Mouse (Mus musculus) midbrain, embryonic 12.5 days (tissue): ENCODE results near the gene Gria1. TPM values are rescaled to one million over a fixed set of nuclear protein-coding genes. Genes with fewer than 3 reads are reported as not detected.

Experiments used
- ATAC-seq: fragments of 200-750 bp; cut with Nextera tagmentation; 2 replicates; pipeline ENCODE4 v1.8.0; 2017; ENCODE audit warnings: low read depth, moderate TSS enrichment, moderate library complexity; ENCODE audit not compliant: low FRiP score
- H3K27ac ChIP-seq: fragments of 300-500 bp; sonication (generic); replicated peaks from 2 replicates; pipeline ENCODE4 v1.5.1; 2016; ENCODE audit warnings: mild to moderate bottlenecking
- H3K27me3 ChIP-seq: fragments of 300-500 bp; sonication (generic); 2 replicates; pipeline ENCODE4 v1.6.1; 2016; ENCODE audit warnings: mild to moderate bottlenecking
- H3K36me3 ChIP-seq: fragments of 300-500 bp; sonication (generic); 2 replicates; pipeline ENCODE4 v1.6.1; 2016
- H3K4me1 ChIP-seq: fragments of 300-500 bp; sonication (generic); 2 replicates; pipeline ENCODE4 v1.6.1; 2016
- H3K4me2 ChIP-seq: fragments of 300-500 bp; sonication (generic); replicated peaks from 2 replicates; pipeline ENCODE4 v1.6.1; 2016; ENCODE audit warnings: mild to moderate bottlenecking, moderate library complexity
- H3K4me3 ChIP-seq: fragments of 300-500 bp; sonication (generic); 2 replicates; pipeline ENCODE4 v1.5.1; 2016; ENCODE audit warnings: mild to moderate bottlenecking
- H3K9ac ChIP-seq: fragments of 300-500 bp; sonication (generic); replicated peaks from 2 replicates; pipeline ENCODE4 v1.6.1; 2016; ENCODE audit warnings: mild to moderate bottlenecking, moderate library complexity
- H3K9me3 ChIP-seq: fragments of 300-500 bp; sonication (generic); 2 replicates; pipeline ENCODE4 v1.6.1; 2016; ENCODE audit warnings: mild to moderate bottlenecking
- WGBS: fragments of 180-500 bp; shearing (Covaris S2); methylation state at CpG from one replicate; pipeline ENCODE4 v1.1.7; 2016; 5-methylcytosine and 5-hydroxymethylcytosine counted together
- polyA plus RNA-seq: library from polyadenylated mRNA; unstranded; fragments of >200 nt; fragmentation: Nextera tagmentation; extraction: Ambion mirVana; gene quantifications from 2 replicates; pipeline ENCODE4 v1.2.1, GENCODE M21; 2016

Gria1 gene
- polyA plus RNA-seq, 1 experiment from 2014 or later, result 8.3 TPM

- H3K9ac ChIP-seq, result no peak overlapping the region
- no peak overlapping the region for H3K4me3 ChIP-seq
- H3K27ac ChIP-seq, result no peak overlapping the region
- no peak overlapping the region for H3K4me2 ChIP-seq
- H3K4me1 ChIP-seq, result peaks cover 4% of the 10 kb centered on the region; the same call in 1 of the 2 replicates
- H3K9me3 ChIP-seq, result no peaks in the 10 kb centered on the region
- 72% methylated on average over 5 of the region's 5 CpGs for WGBS
- H3K27me3 ChIP-seq, result no peaks in the 10 kb centered on the region
- no peaks in the 10 kb centered on the region for H3K36me3 ChIP-seq
- ATAC-seq, result no peak
Observed at GRCm38 (mm10) chr11:57143681-57144080, 132.5 kb downstream of the Gria1 start.

- H3K36me3 ChIP-seq, result no peaks in the 10 kb centered on the region
- no peak overlapping the region for H3K27ac ChIP-seq
- H3K4me2 ChIP-seq, result no peak overlapping the region
- no peaks in the 10 kb centered on the region for H3K9me3 ChIP-seq
- H3K4me3 ChIP-seq, result no peak overlapping the region
- no peak overlapping the region for H3K9ac ChIP-seq
- ATAC-seq, result no peak
- WGBS, result 57% methylated on average over 7 of the region's 7 CpGs
- peaks cover 4% of the 10 kb centered on the region; the same call in 1 of the 2 replicates for H3K4me1 ChIP-seq
- H3K27me3 ChIP-seq, result no peaks in the 10 kb centered on the region
Observed at GRCm38 (mm10) chr11:57145192-57145591, 134.0 kb downstream of the Gria1 start.

GRCm38 (mm10) chr11:57145704-57146103, 134.5 kb downstream of the Gria1 start:
- Histone ChIP-seq H3K4me2 (no peak overlapping the region), H3K4me1 (peaks cover 4% of the 10 kb centered on the region; the same call in 1 of the 2 replicates)
- 45% methylated on average over 7 of the region's 7 CpGs for WGBS

GRCm38 (mm10) chr11:57151674-57152073, 140.5 kb downstream of the Gria1 start:
- no peak overlapping the region for H3K27ac ChIP-seq
- no peak overlapping the region for H3K4me2 ChIP-seq
- H3K4me1 ChIP-seq, result peaks cover 9% of the 10 kb centered on the region
- H3K9me3 ChIP-seq, result no peaks in the 10 kb centered on the region
- no peak overlapping the region for H3K4me3 ChIP-seq
- no peaks in the 10 kb centered on the region for H3K36me3 ChIP-seq
- H3K9ac ChIP-seq, result no peak overlapping the region
- WGBS, result 92% methylated on average over 4 of the region's 4 CpGs
- H3K27me3 ChIP-seq, result no peaks in the 10 kb centered on the region
- no peak for ATAC-seq

More at GRCm38 (mm10) chr11:57145704-57146103, 134.5 kb downstream of the Gria1 start:
- Histone ChIP-seq H3K9ac (no peak overlapping the region), H3K4me3 (no peak overlapping the region), H3K9me3 (no peaks in the 10 kb centered on the region), H3K27me3 (no peaks in the 10 kb centered on the region), H3K36me3 (no peaks in the 10 kb centered on the region), H3K27ac (no peak overlapping the region)
- ATAC-seq, result no peak

GRCm38 (mm10) chr11:57154998-57155397, 143.8 kb downstream of the Gria1 start:
- Histone ChIP-seq H3K4me2 (no peak overlapping the region), H3K27ac (no peak overlapping the region), H3K36me3 (no peaks in the 10 kb centered on the region), H3K9ac (no peak overlapping the region), H3K4me3 (no peak overlapping the region), H3K27me3 (no peaks in the 10 kb centered on the region), H3K9me3 (no peaks in the 10 kb centered on the region), H3K4me1 (peaks cover 9% of the 10 kb centered on the region)
- 30% methylated on average over 8 of the region's 8 CpGs for WGBS
- no peak for ATAC-seq

- Histone ChIP-seq H3K4me3 (no peak overlapping the region), H3K9ac (no peak overlapping the region), H3K27ac (no peak overlapping the region), H3K27me3 (no peaks in the 10 kb centered on the region), H3K36me3 (no peaks in the 10 kb centered on the region), H3K9me3 (no peaks in the 10 kb centered on the region), H3K4me2 (no peak overlapping the region), H3K4me1 (peaks cover 9% of the 10 kb centered on the region)
- WGBS, result 77% methylated on average over 3 of the region's 3 CpGs
- no peak for ATAC-seq
Observed at GRCm38 (mm10) chr11:57159412-57159811, 148.2 kb downstream of the Gria1 start.

GRCm38 (mm10) chr11:57160076-57160475, 148.9 kb downstream of the Gria1 start:
- no peak for ATAC-seq
- H3K4me1 ChIP-seq, result peaks cover 5% of the 10 kb centered on the region
- no peak overlapping the region for H3K9ac ChIP-seq
- H3K27me3 ChIP-seq, result no peaks in the 10 kb centered on the region
- H3K4me3 ChIP-seq, result no peak overlapping the region
- 96% methylated on average over 8 of the region's 8 CpGs for WGBS
- H3K9me3 ChIP-seq, result no peaks in the 10 kb centered on the region
- H3K4me2 ChIP-seq, result no peak overlapping the region
- H3K27ac ChIP-seq, result no peak overlapping the region
- no peaks in the 10 kb centered on the region for H3K36me3 ChIP-seq

GRCm38 (mm10) chr11:57162931-57163330, 151.7 kb downstream of the Gria1 start:
- Histone ChIP-seq H3K27ac (no peak overlapping the region), H3K9me3 (no peaks in the 10 kb centered on the region), H3K4me3 (no peak overlapping the region), H3K4me1 (no peaks in the 10 kb centered on the region), H3K4me2 (no peak overlapping the region), H3K36me3 (no peaks in the 10 kb centered on the region), H3K9ac (no peak overlapping the region), H3K27me3 (no peaks in the 10 kb centered on the region)
- 88% methylated on average over 6 of the region's 6 CpGs for WGBS
- no peak for ATAC-seq

- no peak overlapping the region for H3K4me2 ChIP-seq
- no peaks in the 10 kb centered on the region for H3K4me1 ChIP-seq
- no peak overlapping the region for H3K27ac ChIP-seq
- no peaks in the 10 kb centered on the region for H3K27me3 ChIP-seq
- H3K9ac ChIP-seq, result no peak overlapping the region
- no peak overlapping the region for H3K4me3 ChIP-seq
- ATAC-seq, result no peak
- H3K36me3 ChIP-seq, result no peaks in the 10 kb centered on the region
- no peaks in the 10 kb centered on the region for H3K9me3 ChIP-seq
- 79% methylated on average over 6 of the region's 6 CpGs for WGBS
Observed at GRCm38 (mm10) chr11:57170058-57170457, 158.9 kb downstream of the Gria1 start.

- Histone ChIP-seq H3K9ac (no peak overlapping the region), H3K27ac (no peak overlapping the region), H3K27me3 (no peaks in the 10 kb centered on the region), H3K4me3 (no peak overlapping the region), H3K36me3 (no peaks in the 10 kb centered on the region), H3K4me2 (no peak overlapping the region), H3K4me1 (no peaks in the 10 kb centered on the region), H3K9me3 (no peaks in the 10 kb centered on the region)
- WGBS, result 84% methylated on average over 5 of the region's 5 CpGs
- ATAC-seq, result no peak
Observed at GRCm38 (mm10) chr11:57174165-57174564, 163.0 kb downstream of the Gria1 start.

- no peaks in the 10 kb centered on the region for H3K27me3 ChIP-seq
- no peak for ATAC-seq
- H3K9me3 ChIP-seq, result no peaks in the 10 kb centered on the region
- no peak overlapping the region for H3K4me2 ChIP-seq
- H3K9ac ChIP-seq, result no peak overlapping the region
- H3K4me1 ChIP-seq, result no peaks in the 10 kb centered on the region
- no peaks in the 10 kb centered on the region for H3K36me3 ChIP-seq
- no peak overlapping the region for H3K27ac ChIP-seq
- 28% methylated on average over 3 of the region's 3 CpGs for WGBS
- H3K4me3 ChIP-seq, result no peak overlapping the region
Observed at GRCm38 (mm10) chr11:57176552-57176951, 165.4 kb downstream of the Gria1 start.

GRCm38 (mm10) chr11:57184216-57184615, 173.0 kb downstream of the Gria1 start:
- Histone ChIP-seq H3K9me3 (no peaks in the 10 kb centered on the region), H3K9ac (no peak overlapping the region), H3K27me3 (no peaks in the 10 kb centered on the region), H3K4me2 (no peak overlapping the region), H3K27ac (no peak overlapping the region), H3K4me1 (no peaks in the 10 kb centered on the region), H3K4me3 (no peak overlapping the region), H3K36me3 (no peaks in the 10 kb centered on the region)
- WGBS, result 90% methylated on average over 4 of the region's 4 CpGs
- no peak for ATAC-seq

GRCm38 (mm10) chr11:57185110-57185509, 173.9 kb downstream of the Gria1 start:
- H3K36me3 ChIP-seq, result no peaks in the 10 kb centered on the region
- no peak overlapping the region for H3K4me3 ChIP-seq
- H3K4me2 ChIP-seq, result no peak overlapping the region
- no peak overlapping the region for H3K9ac ChIP-seq
- H3K27ac ChIP-seq, result no peak overlapping the region
- H3K27me3 ChIP-seq, result no peaks in the 10 kb centered on the region
- no peaks in the 10 kb centered on the region for H3K4me1 ChIP-seq
- H3K9me3 ChIP-seq, result no peaks in the 10 kb centered on the region
- ATAC-seq, result no peak
